Mouse (Mus musculus) layer of hippocampus, adult 11-12 months (tissue): ENCODE data around the gene Mxi1.

ENCODE experiments used
- DNase-seq: peaks from one replicate; pipeline ENCODE4 v3.0.0; 2022; ENCODE audit warnings: low spot score

The Mxi1 gene

DNA sequence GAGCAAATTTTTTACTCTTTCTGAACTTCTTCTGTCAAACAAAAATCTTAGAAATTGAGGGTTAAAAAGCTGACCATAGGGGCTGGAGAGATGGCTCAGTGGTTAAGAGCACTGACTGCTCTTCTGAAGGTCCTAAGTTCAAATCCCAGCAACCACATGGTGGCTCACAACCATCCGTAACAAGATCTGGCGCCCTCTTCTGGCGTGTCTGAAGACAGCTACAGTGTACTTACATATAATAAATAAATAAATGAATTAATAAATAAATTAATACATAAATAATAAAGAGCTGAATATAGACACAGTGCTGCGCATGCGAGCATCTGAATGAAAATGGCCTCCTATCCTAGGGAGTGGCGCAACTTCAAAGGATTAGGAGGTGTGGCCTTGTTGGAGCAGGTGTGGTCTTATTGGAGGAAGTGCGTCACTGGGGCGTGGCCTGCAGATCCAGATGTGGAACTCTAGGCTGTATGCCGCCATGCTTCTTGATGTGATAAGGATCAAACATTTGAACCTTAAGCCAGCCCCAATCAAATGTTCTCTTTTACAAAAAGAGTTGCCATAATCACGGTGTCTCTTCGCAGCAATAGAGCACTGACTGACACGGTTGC is 12.2 kb downstream of the Mxi1 start:
- DNase-seq, result no peak

DNA sequence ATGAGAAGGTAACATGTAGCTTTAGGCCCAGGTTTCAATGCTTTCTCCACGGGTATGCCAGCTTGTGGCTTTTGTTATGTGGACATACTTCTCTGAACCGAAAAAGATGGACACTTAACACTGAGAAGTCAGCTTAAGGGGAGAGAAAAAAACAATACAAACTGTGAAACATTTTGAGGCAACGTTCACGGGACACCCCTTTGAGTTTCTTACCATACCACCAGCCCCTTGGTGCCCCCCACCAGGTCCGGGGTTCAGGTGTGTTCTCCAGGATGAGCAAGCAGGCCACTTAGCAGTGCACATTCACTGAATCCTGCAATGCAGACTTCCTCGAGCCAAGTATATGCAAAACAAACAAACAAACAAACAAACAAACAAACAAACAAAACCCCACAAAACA is 14.5 kb downstream of the Mxi1 start:
- DNase-seq, result no peak

DNA sequence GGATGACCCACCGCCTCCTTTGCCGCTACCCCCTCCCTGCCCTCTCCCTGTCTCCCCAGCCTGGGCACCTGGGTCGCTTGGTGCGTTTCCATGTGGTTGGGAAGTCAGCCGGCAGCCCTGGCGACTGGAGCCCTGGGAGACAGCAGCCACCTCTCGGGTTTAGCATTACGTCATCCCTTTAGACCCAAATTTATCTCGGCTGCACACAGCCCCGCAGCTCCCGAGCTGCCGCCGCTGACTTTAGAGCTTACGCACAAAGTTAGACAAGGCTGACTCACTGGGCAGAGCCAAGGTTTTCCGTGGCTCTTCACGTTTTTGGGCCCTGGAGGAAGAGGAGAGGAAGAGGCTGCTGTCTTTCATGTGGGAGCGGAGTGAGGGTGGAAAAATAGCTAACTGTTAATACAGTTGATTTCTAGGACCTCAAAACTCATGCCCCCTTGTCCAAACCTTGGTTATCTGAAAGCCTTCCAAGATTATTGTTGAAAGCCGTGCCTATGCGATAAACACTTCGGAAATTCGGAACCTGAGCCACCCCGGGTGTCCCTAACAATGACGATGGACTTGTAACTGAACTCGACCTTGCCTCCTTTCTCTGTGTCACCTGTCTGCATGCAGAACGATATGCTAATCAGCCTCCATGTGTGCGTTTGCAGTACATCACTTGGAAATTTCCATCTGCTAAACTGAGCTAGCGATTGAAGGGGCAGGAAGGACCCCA is 15.4 kb downstream of the Mxi1 start:
- peak; percentile 80 for DNase-seq

GRCm38 (mm10) chr19:53328116-53328515 is 17.8 kb downstream of the Mxi1 start:
- DNase-seq, result no peak

GRCm38 (mm10) chr19:53329221-53329991 is 19.1 kb downstream of the Mxi1 start:
- DNase-seq, result peak; percentile 93

- DNase-seq, result peak; percentile 76
Measured at GRCm38 (mm10) chr19:53329992-53330381, 19.7 kb downstream of the Mxi1 start.

DNA sequence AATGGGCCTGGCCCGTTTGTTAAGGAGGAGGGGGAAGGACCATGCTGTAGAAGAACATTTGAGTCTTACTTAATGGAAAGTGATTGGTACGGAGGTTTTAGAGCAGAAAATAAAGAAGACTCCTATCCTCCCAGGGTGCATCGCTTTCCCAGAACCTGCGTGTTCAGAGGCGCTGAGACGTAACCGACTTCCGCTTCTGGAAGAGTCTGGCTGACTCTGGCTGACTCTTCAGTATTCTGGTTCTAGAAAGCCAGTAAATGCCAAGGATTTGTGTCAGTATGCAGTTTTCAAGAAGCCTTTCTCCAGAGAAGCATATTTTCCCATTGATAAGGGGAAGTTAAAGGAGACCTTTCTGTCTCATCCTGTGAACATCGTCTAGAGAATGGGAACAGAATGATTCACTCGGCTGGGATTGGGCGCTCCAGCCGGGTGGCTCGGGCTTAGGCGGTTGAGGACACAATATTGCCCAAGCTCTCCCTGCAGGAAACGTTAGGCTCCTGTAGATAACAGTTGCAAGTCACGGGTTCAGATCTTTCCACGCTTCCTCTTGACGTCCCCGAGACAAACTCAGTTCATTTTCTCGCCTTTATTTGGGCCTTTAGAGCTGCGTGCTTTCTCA is 21.7 kb downstream of the Mxi1 start:
- no peak for DNase-seq

GRCm38 (mm10) chr19:53333730-53334129 is 23.4 kb downstream of the Mxi1 start:
- no peak for DNase-seq

- no peak for DNase-seq
Measured at GRCm38 (mm10) chr19:53335241-53335640, 24.9 kb downstream of the Mxi1 start.

GRCm38 (mm10) chr19:53340423-53340822 is 30.1 kb downstream of the Mxi1 start:
- no peak for DNase-seq

- no peak for DNase-seq
Measured at GRCm38 (mm10) chr19:53343174-53343881, 33.0 kb downstream of the Mxi1 start.

GRCm38 (mm10) chr19:53344062-53344461 is 33.7 kb downstream of the Mxi1 start:
- DNase-seq, result no peak

GRCm38 (mm10) chr19:53345766-53346165 is 35.4 kb downstream of the Mxi1 start:
- DNase-seq, result no peak

GRCm38 (mm10) chr19:53353864-53354263 is 43.5 kb downstream of the Mxi1 start:
- no peak for DNase-seq

DNA sequence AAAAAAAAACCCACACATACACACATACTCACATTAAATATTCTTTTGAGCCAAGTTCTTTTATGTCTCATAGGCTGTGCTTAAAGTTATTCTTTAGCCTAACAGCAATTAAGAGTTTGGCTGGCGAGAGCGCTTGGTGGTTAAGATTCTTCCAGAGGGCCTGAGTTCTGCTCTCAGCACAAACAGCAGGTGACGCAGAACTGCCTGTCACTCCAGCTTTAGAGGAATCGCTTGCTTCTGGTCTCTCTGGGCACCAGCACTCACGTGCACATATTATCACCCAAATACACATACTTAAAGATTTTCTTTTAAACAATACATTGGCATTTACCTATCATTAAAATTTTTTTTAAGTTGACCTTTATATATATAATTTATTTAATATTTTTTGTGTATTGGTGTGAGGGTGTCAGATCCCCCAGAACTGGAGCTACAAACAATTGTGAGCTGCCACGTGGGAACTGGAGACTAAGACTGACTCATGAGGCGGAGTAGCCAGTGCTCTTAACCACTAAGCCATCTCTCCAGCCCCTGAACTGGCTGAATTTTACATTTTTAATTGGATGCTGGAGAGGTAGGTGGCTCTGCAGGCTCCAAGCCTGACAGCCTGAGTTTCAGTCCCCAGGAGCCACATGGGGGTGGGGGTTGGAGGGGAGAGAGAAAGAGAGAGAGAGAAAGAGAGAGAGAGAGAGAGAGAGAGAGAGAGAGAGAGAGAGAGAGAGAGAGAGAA is 44.1 kb downstream of the Mxi1 start:
- DNase-seq, result no peak

GRCm38 (mm10) chr19:53355065-53355464 is 44.7 kb downstream of the Mxi1 start:
- no peak for DNase-seq

DNA sequence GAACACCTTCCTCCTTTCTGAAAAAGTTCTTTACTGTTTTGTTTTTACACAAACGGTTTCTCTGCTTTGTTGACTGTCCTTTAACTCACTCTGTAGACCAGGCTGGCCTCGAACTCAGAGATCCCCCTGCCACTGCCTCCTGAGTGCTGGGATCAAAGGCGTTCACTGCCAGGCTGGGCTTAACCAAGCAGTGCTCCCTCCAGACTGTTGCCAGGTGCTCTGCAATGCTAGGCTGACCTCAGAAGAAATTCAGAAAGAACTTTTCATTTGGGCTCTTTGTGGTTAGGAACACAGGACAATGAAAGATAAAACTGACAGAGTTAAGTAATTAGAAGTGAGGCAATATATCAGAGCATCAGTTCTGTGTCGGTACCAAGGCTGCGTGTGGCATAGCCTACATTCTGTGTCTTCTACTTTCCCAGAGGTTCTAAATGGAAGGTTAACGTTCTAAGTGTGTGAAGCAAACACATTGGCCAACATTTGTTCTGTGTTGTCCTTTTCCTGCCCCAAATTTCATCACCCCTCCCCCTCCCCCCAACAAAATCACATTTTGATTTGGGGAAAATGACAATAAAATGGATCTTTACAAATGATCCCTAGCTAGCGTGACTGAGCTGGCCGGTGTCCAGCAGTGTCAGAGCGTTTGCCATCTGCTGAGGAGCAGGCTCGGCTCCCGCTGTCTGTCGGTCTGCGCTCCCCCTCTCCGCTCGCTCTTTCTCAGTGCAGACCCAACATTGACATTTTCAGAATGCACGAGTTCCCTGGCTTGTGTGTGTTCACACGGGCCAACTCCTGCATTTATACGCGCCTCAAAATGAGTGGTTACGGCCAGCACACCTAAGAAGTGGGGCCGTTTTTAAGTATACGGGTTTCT is 49.1 kb downstream of the Mxi1 start:
- DNase-seq, result peak; percentile 83

DNA sequence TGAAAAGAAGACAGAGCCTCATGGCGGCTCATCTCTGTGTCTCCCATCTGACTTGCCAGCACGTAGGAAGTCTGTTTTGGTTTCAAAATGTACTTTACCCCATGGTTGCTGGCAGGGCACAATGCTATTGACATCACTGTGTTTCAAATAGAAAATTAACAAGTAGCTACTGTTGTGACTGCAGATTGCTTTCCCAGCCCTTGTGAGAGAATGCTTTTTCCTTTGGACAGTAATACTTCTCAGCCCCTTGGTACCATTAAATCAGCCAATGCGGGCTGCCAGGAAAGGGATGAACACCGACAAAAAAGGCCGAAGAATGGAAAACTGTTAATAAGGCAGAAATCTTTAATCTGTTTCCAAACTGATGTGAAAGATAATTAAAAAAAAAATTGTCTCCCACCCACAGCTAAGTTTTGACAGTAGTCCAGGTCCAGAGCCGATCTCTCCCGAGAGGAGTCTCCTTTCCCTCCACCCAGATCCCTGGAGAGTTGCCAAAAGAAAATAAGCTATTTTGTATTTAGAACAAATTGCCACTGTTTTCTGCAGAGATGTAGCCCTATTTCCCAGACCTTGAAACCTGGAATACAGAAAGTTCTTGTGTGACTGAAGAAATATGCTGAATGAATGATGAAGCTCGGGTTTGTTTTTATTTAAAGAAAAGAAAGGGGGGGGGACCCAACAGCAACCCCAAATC is 50.1 kb downstream of the Mxi1 start:
- DNase-seq, result peak; percentile 81

DNA sequence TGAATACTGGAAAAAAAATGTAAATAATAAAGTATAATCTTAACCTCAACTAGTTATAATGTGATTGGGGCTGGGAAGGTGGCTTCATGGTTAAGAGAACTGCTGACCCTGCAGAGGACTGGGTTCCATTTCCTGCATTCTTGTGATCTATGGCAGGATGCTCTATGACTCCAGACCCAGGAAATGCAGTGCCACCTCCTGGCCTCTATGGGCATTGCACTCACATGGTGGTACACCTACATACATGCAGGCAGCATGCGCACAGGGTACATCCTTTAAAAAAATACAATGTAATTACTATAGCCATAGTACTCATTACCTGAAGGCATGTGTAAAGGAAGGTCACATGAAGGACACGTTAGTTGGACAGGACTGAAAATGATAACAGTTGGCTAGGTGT is 52.6 kb downstream of the Mxi1 start:
- no peak for DNase-seq

- no peak for DNase-seq
Measured at GRCm38 (mm10) chr19:53364551-53364950, 54.2 kb downstream of the Mxi1 start.
